Mouse (Mus musculus): Measurements from ENCODE around the gene AC124108.1.
A peak's percentile ranks its signal among the peaks of the same experiment; 100 is the strongest.
"Not testable (repeated sequence)": the region's sequence is repeated elsewhere in the genome, so short reads cannot be mapped to it uniquely, and the experiment has no call there.

The AC124108.1 gene

GRCm38 (mm10) chr1:132191093-132191785 lies at the start of gene AC124108.1, which contains the start of gene Lemd1:
AC124108.1 (plus strand) TSS chr1:132191457.
Lemd1 (plus strand) TSS chr1:132191431.
- no peak for DNase-seq (ENCODE audit: low spot score)

GRCm38 (mm10) chr1:132141753-132142152 lies 49.5 kb upstream of the AC124108.1 start:
- DNase-seq (ENCODE audit: low spot score), result no peak

GRCm38 (mm10) chr1:132143079-132143478 lies 48.2 kb upstream of the AC124108.1 start:
- no peak for DNase-seq (ENCODE audit: low spot score)

DNA sequence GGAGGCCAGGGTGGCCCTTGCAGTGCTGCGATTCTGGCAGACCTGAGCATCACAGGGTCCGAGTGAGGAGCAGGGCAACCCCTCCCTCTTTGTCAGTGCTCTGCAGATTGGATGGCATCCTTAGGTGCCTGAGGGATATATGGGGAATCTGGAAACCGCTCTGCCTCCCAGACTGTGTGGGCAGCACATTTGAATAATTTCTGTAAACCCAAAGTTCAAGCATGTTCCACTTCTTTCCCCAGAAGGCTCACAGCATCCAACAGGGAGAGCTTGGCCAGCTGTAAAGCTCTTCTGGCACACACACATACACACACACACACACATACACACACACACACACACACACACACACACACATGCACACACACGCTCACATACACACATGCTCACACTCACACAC lies 47.5 kb upstream of the AC124108.1 start:
- no peak for DNase-seq (ENCODE audit: low spot score)

- DNase-seq (ENCODE audit: low spot score), result no peak
Observed at GRCm38 (mm10) chr1:132144223-132144622, 47.0 kb upstream of the AC124108.1 start.

DNA sequence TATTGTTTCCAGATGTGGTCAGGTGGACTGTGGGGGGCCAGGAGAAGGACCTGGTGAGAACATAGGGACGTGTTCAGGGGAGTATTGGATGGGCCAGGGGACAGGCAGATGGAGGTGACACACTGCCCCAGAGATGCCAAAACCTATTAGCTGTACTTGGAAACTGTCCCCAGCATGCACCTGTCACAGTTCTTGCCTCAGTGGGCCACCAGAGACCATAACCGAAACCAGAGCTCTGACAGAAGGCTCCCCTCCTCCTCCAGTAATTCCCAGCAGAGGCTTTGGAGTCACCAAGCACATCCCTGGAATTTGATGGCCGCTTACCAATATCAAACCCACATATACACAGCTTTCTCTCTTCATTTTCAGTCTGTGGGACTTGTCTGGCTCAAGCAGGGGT lies 46.4 kb upstream of the AC124108.1 start:
- DNase-seq (ENCODE audit: low spot score), result no peak

DNA sequence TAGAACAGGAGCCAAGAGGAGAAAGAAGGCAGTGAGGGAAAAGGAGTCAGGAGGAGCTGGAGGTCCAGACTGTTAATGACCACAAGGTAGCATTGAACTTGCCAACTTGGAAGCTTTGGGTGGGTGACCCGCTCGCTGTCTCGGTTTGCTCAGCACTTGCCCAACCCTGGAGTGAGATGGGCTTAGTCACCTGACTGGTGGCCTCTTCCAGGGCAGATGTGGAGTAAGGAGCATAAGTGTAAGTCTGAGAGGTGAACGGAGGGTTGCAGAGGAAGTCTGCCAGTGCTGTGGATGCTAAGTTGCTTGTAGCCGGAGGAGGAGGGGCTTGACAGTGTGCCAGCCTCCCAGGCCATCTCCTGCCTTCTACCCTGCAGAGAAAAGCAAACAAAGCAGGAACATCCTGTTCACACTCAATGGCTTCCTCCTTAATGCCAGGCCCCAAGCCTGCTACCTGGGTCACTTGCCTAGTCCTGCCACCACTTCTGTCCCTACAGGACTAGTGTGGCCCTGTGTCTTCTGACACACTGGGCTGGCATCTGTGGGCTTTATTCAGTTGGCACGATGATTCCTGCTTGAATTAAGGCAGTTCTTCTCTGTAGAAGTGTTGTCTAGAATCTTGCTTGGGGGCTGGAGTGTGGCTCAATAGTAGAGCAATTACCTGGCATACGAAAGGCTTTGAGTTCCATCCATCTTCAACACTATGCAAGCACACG lies 45.1 kb upstream of the AC124108.1 start:
- no peak for DNase-seq (ENCODE audit: low spot score)

- no peak for DNase-seq (ENCODE audit: low spot score)
Observed at GRCm38 (mm10) chr1:132149410-132149809, 41.8 kb upstream of the AC124108.1 start.

GRCm38 (mm10) chr1:132150171-132150570 lies 41.1 kb upstream of the AC124108.1 start:
- no peak for DNase-seq (ENCODE audit: low spot score)

- no peak for DNase-seq (ENCODE audit: low spot score)
Observed at GRCm38 (mm10) chr1:132150817-132151601, 40.2 kb upstream of the AC124108.1 start.

- DNase-seq (ENCODE audit: low spot score), result no peak
Observed at GRCm38 (mm10) chr1:132151908-132152307, 39.3 kb upstream of the AC124108.1 start.

- DNase-seq (ENCODE audit: low spot score), result no peak
Observed at GRCm38 (mm10) chr1:132153086-132153690, 38.1 kb upstream of the AC124108.1 start.

- no peak for DNase-seq (ENCODE audit: low spot score)
Observed at GRCm38 (mm10) chr1:132153691-132154090, 37.6 kb upstream of the AC124108.1 start.

GRCm38 (mm10) chr1:132155737-132156136 lies 35.5 kb upstream of the AC124108.1 start:
- peak; percentile 49 for DNase-seq (ENCODE audit: low spot score)

DNA sequence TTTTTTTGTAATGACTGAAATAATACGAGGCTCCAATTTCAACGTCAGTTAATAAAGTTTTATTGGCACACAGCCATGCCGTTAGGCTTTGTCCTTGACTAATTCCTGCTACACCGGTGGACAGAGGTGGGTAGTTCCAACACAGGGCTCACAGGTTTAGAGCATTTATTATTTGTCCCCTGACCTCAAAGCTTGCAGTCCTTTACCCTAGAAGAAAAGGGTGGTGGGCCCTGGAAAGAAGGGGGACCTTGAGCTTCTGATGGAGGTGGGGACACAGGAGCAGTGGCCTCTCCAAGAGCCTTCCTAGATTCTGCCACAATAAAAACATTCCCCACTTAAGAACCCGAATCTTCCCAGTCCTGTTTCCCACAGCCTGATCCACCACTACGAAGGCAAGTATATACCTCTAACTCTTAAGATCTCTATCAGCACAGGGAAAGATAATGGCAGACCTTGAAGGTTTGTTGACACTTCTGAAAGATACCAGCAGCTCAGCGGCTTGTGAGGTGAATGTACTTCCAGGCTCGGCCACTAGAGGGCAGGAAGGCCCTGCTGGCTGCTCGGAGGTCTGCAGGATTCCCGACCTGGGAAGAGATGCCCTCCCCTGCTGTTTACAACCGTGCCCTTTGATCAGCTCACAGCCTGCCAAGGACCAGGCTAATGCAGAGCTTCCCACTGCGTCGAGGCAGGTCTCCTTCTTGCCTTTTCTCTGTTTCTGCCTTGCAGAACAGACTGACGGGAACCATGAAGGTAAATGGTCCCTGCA lies 34.1 kb upstream of the AC124108.1 start:
- DNase-seq (ENCODE audit: low spot score), result peak; percentile 74

- DNase-seq (ENCODE audit: low spot score), result no peak
Observed at GRCm38 (mm10) chr1:132157808-132158207, 33.4 kb upstream of the AC124108.1 start.

GRCm38 (mm10) chr1:132158741-132159140 lies 32.5 kb upstream of the AC124108.1 start:
- no peak for DNase-seq (ENCODE audit: low spot score)

GRCm38 (mm10) chr1:132159681-132160080 lies 31.6 kb upstream of the AC124108.1 start:
- no peak for DNase-seq (ENCODE audit: low spot score)

DNA sequence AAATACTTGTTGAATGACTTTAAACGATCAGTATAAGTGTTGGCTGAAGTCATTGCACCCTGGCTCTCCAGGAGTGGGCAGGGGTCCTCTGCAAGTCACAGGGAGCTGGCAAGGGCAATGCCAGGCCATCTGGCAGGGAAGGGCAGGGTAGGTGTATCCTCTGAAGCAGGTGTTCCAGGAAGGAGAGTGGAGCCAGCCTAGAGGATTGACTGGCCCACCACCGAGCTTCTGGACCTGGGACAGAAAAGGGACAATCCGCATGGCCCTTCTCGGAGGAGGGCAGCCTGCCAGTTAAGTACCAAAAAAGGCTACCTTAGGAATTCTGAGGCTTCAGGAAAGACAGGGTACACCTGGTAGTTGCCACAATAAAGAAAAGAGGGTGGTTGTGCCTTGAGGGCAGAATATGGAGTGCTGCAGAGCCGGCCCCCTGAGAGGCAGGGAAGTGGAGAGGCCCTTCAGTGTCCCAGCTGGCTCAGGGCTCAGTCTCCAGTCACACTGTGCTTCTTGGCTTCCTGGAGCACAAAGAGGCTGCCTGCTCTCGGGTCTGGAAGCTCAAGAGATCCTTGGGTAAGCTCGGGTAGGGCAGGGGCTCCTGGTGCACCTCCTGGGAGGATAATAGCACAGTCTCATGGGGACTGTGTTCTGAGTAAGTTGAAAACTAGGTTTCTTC lies 29.9 kb upstream of the AC124108.1 start:
- no peak for DNase-seq (ENCODE audit: low spot score)

- not testable (repeated sequence) for DNase-seq (ENCODE audit: low spot score)
Observed at GRCm38 (mm10) chr1:132162618-132163017, 28.6 kb upstream of the AC124108.1 start.

All from ovary, postnatal 10 days (tissue).